Mouse (Mus musculus) gonadal fat pad, adult 2 months (tissue): Measurements from ENCODE around the gene Gm10352. TPM values are rescaled to one million over a fixed set of nuclear protein-coding genes. Genes with fewer than 3 reads are reported as not detected.
"Not testable (repeated sequence)": the region's sequence is repeated elsewhere in the genome, so short reads cannot be mapped to it uniquely, and the experiment has no call there.

Experiments used
- DNase-seq: peaks from one replicate; pipeline ENCODE4 v3.0.0-alpha.2; 2012; ENCODE audit warnings: low read depth
- polyA plus RNA-seq: library from polyadenylated mRNA; depleted of rRNA; stranded (reverse); fragments of >200 nt; gene quantifications from 2 replicates; pipeline ENCODE4 v1.2.3, GENCODE M21; 2012; rRNA removed

Gene Gm10352
- 0.08 TPM in 1 of 2 replicates, not detected in the other for polyA plus RNA-seq

- not testable (repeated sequence) for DNase-seq
These were observed at the start of gene Gm10352 for GRCm38 (mm10) chrY:2900689-2901088. TSS of gene Gm10352 (plus strand) at chrY:2900989.

- not testable (repeated sequence) for DNase-seq
These were observed 31.5 kb downstream of the Gm10352 start, which contains the start of gene Gm29289 for GRCm38 (mm10) chrY:2932282-2932681. TSS of gene Gm29289 (plus strand) at chrY:2932582.

Other genes with a start within 250 kb of the Gm10352 start
- gene Sry, start 237.3 kb upstream of the Gm10352 start, polyA plus RNA-seq: not detected in 2 replicates
- gene H2al2b, start 180.3 kb upstream of the Gm10352 start, polyA plus RNA-seq: not detected in 2 replicates
- not detected in 2 replicates for gene Gm4064, start 104.8 kb upstream of the Gm10352 start, polyA plus RNA-seq
- gene Rbmy, start 70.3 kb upstream of the Gm10352 start, polyA plus RNA-seq: not detected in 2 replicates
- gene Gm10256, start 70.3 kb upstream of the Gm10352 start, polyA plus RNA-seq: not detected in 2 replicates
- not detected in 2 replicates for gene Gm29289, start 31.6 kb downstream of the Gm10352 start, polyA plus RNA-seq